Mouse (Mus musculus): ENCODE data around the gene Gm12394.
"Not testable (repeated sequence)": the region's sequence is repeated elsewhere in the genome, so short reads cannot be mapped to it uniquely, and the experiment has no call there.

Gene Gm12394

GRCm38 (mm10) chr4:42863487-42863886 is 6.9 kb upstream of the Gm12394 start:
- not testable (repeated sequence) for DNase-seq (ENCODE audit: low read depth in 2 of 2, low spot score in 2 of 2)

GRCm38 (mm10) chr4:42860483-42860882 is 3.9 kb upstream of the Gm12394 start:
- not testable (repeated sequence) for DNase-seq (ENCODE audit: low read depth in 2 of 2, low spot score in 2 of 2)

GRCm38 (mm10) chr4:42853788-42854187 is 2.8 kb downstream of the Gm12394 start, which contains the start of gene Fam205a1:
TSS of gene Fam205a1 (minus strand) at chr4:42853888.
- not testable (repeated sequence) for DNase-seq (ENCODE audit: low read depth in 2 of 2, low spot score in 2 of 2)

- not testable (repeated sequence) for DNase-seq (ENCODE audit: low read depth in 2 of 2, low spot score in 2 of 2)
These were observed 82.7 kb downstream of the Gm12394 start, which contains the start of gene Ccl21a for GRCm38 (mm10) chr4:42773893-42774292. TSS of gene Ccl21a (minus strand) at chr4:42773993.

- not testable (repeated sequence) for DNase-seq (ENCODE audit: low read depth in 2 of 2, low spot score in 2 of 2)
These were observed 100.1 kb downstream of the Gm12394 start, which contains the start of gene Ccl19 for GRCm38 (mm10) chr4:42756477-42756876. TSS of gene Ccl19 (minus strand) at chr4:42756577.

GRCm38 (mm10) chr4:42735245-42735644 is 121.3 kb downstream of the Gm12394 start, which contains the start of gene 4930578G10Rik:
TSS of gene 4930578G10Rik (plus strand) at chr4:42735545.
- not testable (repeated sequence) for DNase-seq (ENCODE audit: low read depth in 2 of 2, low spot score in 2 of 2)
